Mouse (Mus musculus) C2C12 (cell line): ENCODE results near the gene Prom2. TPM values are rescaled to one million over a fixed set of nuclear protein-coding genes. Genes with fewer than 3 reads are reported as not detected.

Experiments
- H3K27me3 ChIP-seq: one replicate; pipeline ENCODE4 v1.6.1; 2011; ENCODE audit not compliant: control insufficient read depth, insufficient read depth, insufficient read length
- H3K36me3 ChIP-seq: one replicate; pipeline ENCODE4 v1.6.1; 2011; ENCODE audit not compliant: control insufficient read depth, insufficient read depth
- H3K4me3 ChIP-seq: one replicate; pipeline ENCODE4 v1.5.1; 2011; ENCODE audit warnings: mild to moderate bottlenecking, control low read depth; ENCODE audit not compliant: poor library complexity, insufficient read depth, severe bottlenecking
- H3K79me2 ChIP-seq: one replicate; pipeline ENCODE4 v1.6.1; 2011; ENCODE audit not compliant: control insufficient read depth, insufficient read depth
- H3K79me3 ChIP-seq: one replicate; pipeline ENCODE4 v1.6.1; 2011; ENCODE audit warnings: low read depth, control low read depth
- H3ac ChIP-seq: one replicate; pipeline ENCODE3; 2011; ENCODE audit warnings: low read depth; ENCODE audit not compliant: control insufficient read depth, insufficient read length
- CEBPB ChIP-seq: IDR thresholded peaks from one replicate; pipeline ENCODE4 v1.6.1; 2011; ENCODE audit warnings: low read depth, mild to moderate bottlenecking, control low read depth, moderate library complexity
- CTCF ChIP-seq: IDR thresholded peaks from one replicate; pipeline ENCODE4 v1.5.1; 2011; ENCODE audit not compliant: control insufficient read depth, insufficient read depth, insufficient read length
- FOSL1 ChIP-seq: IDR thresholded peaks from one replicate; pipeline ENCODE4 v1.8.0; 2011; ENCODE audit warnings: mild to moderate bottlenecking, low read length; ENCODE audit not compliant: poor library complexity, insufficient read depth, severe bottlenecking
- MAX ChIP-seq: IDR thresholded peaks from one replicate; pipeline ENCODE4 v1.6.1; 2011; ENCODE audit warnings: mild to moderate bottlenecking, control low read depth
- MYOD1 ChIP-seq: IDR thresholded peaks from one replicate; pipeline ENCODE4 v1.6.1; 2011; ENCODE audit warnings: low read depth; ENCODE audit not compliant: control insufficient read depth, insufficient read length
- MYOG ChIP-seq: IDR thresholded peaks from one replicate; pipeline ENCODE4 v1.6.1; 2011; ENCODE audit not compliant: control insufficient read depth, insufficient read length; ENCODE audit errors: extremely low read depth
- USF1 ChIP-seq: IDR thresholded peaks from one replicate; pipeline ENCODE4 v1.6.1; 2011; ENCODE audit warnings: low read depth, mild to moderate bottlenecking, control low read depth, moderate library complexity
- long read RNA-seq, 2 experiments: library from polyadenylated mRNA; unstranded; transcript quantifications; one replicate each; pipeline ENCODE4 v2.0.0; 2019 to 2020
- polyA plus RNA-seq: library from polyadenylated mRNA; unstranded; fragments of >200 nt; fragmentation: generic; extraction: Trizol; gene quantifications from one replicate; pipeline ENCODE4 v1.2.1, GENCODE M21; 2012; ENCODE audit warnings: missing spikeins

The Prom2 gene
- not detected for polyA plus RNA-seq
- long read RNA-seq, experiment 1, result 0 reads
- long read RNA-seq, experiment 2, result 0 reads

DNA sequence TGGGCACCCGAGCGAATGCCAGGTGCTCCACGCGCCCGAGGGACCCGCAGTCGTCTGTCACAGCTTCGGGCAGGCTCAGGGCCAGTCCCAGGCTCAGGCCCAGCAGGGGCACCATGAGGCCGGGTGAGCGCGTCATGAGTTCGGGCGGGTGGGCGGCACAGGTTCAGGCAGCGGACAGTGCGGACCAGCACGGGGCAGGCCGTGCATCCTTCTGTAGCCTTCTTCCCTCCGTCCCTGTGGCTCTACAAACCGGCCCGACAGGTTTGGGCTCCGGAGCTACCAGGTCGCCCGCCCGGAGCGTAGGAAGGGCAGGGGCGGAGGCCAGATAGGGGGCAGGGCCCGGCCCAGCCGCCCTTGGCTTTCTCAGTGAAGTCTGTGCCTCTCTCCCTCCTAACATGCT, at the start of gene Prom2:
Gene Prom2, minus strand, starts transcription at position 283 of the 400 bp plus-strand sequence.
- Histone ChIP-seq H3K79me3 (no peaks in the 10 kb centered on the region), H3K27me3 (peaks cover 83% of the 10 kb centered on the region), H3ac (no peak within 1 kb of the TSS), H3K4me3 (no peak within 1 kb of the TSS), H3K79me2 (no peaks in the 10 kb centered on the region), H3K36me3 (no peaks in the 10 kb centered on the region)
- TF ChIP-seq MYOG (no peak), CEBPB (no peak), USF1 (no peak), FOSL1 (no peak), MAX (no peak), CTCF (no peak), MYOD1 (no peak)

DNA sequence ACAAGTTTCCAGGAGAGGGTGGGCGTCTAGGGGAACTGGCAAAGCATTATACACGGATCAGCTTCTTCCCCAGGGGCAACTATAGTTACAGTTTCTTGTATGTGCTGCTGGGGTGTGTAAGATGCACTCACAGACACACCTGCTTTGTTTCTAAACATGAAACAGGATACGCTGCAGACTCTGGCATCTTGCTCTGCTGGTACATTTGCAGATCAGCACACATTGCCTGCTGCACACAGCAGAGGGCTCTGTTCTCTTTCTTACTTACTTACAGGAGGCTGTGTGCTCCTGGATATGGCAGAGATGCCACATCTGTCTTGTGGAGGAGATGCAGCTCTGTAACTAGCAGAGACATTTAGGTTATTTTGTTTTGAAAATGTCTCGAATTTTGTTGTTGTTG, 49.6 kb upstream of the Prom2 start:
- peaks cover 28% of the 10 kb centered on the region for H3K79me3 ChIP-seq
- TF ChIP-seq USF1 (no peak), CEBPB (no peak), FOSL1 (no peak), MAX (no peak), MYOD1 (no peak), CTCF (no peak), MYOG (no peak)
- H3K79me2 ChIP-seq, result peaks cover 43% of the 10 kb centered on the region
- no peaks in the 10 kb centered on the region for H3K27me3 ChIP-seq
- no peak overlapping the region for H3ac ChIP-seq
- H3K36me3 ChIP-seq, result peaks cover 11% of the 10 kb centered on the region
- no peak overlapping the region for H3K4me3 ChIP-seq

DNA sequence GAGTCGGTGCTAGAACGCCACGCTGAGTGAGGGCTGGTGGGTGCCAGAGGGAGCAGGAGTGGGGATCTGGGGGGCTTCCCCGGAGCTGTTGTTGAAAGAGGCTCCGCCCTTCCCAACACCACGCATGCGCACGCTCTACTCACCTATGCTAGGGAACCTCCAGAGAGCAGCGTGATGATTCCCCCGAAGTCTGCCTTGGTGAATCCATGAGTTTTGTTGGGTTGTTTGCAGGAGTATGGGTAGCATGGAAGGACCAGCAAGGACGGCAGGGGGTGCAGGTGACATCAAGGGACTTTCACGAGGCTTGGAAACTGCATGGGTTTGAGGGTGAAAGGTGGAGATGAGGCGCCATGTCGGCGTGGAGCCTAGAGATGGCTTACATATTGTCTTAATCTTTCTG, 48.9 kb upstream of the Prom2 start:
- Histone ChIP-seq H3ac (no peak overlapping the region), H3K79me3 (peaks cover 28% of the 10 kb centered on the region), H3K79me2 (peaks cover 43% of the 10 kb centered on the region), H3K27me3 (no peaks in the 10 kb centered on the region), H3K4me3 (no peak overlapping the region), H3K36me3 (peaks cover 11% of the 10 kb centered on the region)
- no peak for TF ChIP-seq USF1

DNA sequence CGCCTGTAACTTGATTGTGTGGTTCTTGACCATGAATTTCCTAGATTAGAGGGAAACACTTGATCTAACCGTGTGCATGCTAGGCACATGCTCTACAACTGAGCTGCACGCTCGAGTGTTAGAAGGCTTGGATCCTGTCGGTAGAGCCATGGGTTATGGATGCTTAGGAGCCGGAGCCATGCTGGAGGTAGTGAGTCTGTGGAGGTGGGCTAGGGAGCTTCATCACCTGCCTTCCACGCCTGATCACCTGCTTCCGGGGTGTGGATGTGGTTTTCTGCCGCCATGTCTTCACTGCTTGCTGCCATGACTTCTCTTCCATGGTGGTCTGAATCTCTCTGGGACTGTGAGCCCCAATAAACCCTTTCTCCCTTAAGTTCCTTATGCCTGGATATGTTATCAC, 47.6 kb upstream of the Prom2 start:
- H3K79me2 ChIP-seq, result peaks cover 46% of the 10 kb centered on the region
- peaks cover 28% of the 10 kb centered on the region for H3K79me3 ChIP-seq
- TF ChIP-seq CTCF, result no peak
- TF ChIP-seq MYOG, result no peak
- no peak for TF ChIP-seq MAX
- TF ChIP-seq USF1, result no peak
- no peak for TF ChIP-seq FOSL1
- TF ChIP-seq MYOD1, result no peak
- TF ChIP-seq CEBPB, result no peak
- H3K27me3 ChIP-seq, result no peaks in the 10 kb centered on the region
- H3K4me3 ChIP-seq, result no peak overlapping the region
- peaks cover 11% of the 10 kb centered on the region for H3K36me3 ChIP-seq
- no peak overlapping the region for H3ac ChIP-seq

DNA sequence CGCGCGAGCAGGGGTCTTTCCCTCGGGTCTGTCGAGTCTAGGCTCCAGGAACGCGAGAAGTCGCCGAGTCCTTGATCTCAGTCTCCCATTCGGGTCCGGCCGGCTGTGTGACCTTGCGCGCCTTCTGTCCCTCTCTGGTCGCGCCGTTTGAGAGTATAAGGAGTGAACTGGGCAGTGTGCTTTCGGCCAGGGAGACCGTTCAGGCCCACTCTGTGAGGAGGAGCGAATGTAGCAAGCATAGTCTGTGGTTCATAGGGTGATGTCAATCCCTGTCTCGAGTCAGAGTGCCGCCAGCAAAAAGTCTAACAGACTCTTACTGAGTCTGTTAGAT, 46.2 kb upstream of the Prom2 start:
- Histone ChIP-seq H3K79me2 (peaks cover 47% of the 10 kb centered on the region), H3K36me3 (no peaks in the 10 kb centered on the region), H3K27me3 (no peaks in the 10 kb centered on the region), H3ac (peak overlapping the region; percentile 98), H3K4me3 (peak overlapping the region; percentile 98), H3K79me3 (peaks cover 28% of the 10 kb centered on the region)
- no peak for TF ChIP-seq MYOG

DNA sequence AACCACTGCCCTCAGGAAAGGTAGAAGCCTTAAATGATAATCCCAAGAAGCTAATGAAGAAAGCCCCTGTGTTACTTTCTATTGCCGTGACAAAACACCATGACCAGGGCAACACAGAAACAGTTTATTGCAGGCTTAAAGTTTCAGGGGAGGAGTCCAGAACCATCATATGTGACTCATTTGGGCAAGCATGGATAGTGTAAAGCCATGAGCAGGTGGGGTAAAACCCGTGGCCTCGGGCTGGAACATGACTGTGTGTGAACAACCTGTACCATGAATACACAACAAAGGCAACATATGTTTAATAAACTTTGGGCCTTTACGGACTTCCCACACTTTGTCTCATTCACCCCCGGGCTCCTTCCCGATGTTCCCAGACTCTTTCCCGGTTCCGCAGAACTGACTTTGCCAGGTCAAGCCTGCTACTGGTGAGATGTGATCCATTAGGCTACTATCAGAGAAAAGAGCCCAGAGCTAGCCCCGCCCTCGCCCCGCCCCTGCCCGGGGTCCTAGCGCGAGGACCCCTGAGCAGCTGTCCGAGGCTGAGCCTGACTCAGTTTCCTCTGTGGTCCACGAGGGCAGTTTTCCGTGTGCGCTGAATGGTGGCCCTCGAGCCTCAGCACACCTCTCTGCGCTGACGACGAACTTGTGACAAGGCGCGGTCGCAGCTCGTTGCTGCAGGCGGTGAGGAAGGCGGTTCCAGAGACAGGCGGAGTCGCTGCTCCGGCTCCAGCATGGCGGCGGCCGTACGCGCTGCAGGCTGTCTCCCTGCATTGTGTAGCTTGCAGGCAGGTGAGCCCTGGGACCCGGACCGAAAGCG, 45.6 kb upstream of the Prom2 start, which contains the start of the genes Zfp661 and Mrps5:
Gene Zfp661, minus strand, starts transcription at position 401 of the 820 bp plus-strand sequence.
Gene Mrps5, plus strand, starts transcription at position 529 of the 820 bp plus-strand sequence.
- Histone ChIP-seq H3K27me3 (no peaks in the 10 kb centered on the region), H3K79me3 (peaks cover 28% of the 10 kb centered on the region), H3K4me3 (peak within 1 kb of the TSS; percentile 98), H3ac (peak within 1 kb of the TSS; percentile 98), H3K79me2 (peaks cover 47% of the 10 kb centered on the region), H3K36me3 (no peaks in the 10 kb centered on the region)
- no peak for TF ChIP-seq FOSL1
- peak; percentile 99 for TF ChIP-seq MAX
